ENCODE assay signal across 8 mouse cellular contexts in the genomic region with DNA sequence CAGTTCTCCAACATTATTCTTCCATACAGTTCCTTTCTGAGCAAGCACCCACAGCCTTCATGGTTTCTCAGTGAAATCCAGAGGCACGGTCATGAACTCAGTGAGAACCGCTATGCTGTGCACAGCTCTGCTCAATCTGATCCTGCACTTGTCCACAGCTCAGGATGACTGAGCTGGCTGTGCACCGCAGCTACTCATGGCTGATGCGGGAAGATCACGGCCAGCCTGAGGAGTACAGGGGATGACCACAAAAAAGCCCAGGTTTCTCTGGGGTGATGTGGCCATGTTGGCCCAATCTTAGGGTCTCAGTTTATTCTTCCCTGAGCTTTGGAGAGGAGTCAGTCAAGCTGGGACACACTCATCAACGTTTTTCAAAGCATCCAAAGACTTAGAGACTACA.
A peak's percentile ranks its signal among the peaks of the same experiment; 100 is the strongest.
DNase-seq lines count a peak whose midpoint lies in the region; ATAC-seq and TF ChIP-seq lines count a peak whose summit lies in the region.

No protein-coding gene starts in this region.

- H3K27ac ChIP-seq in heart, embryonic 10.5 days: peak overlapping the region; percentile 92
- no peak overlapping the region for H3K27ac ChIP-seq in heart, postnatal 0 days (ENCODE audit: low read depth)
- no peak overlapping the region for H3K27ac ChIP-seq in liver, embryonic 15.5 days (replicated peaks)

- 72% methylated on average over 6 of the region's 6 CpGs for WGBS in heart, embryonic 10.5 days
- WGBS in heart, postnatal 0 days: 72% methylated on average over 6 of the region's 6 CpGs
- WGBS in liver, embryonic 15.5 days (ENCODE audit: insufficient replicate concordance): 62% methylated on average over 6 of the region's 6 CpGs

- no peaks in the 10 kb centered on the region for H3K9me3 ChIP-seq in heart, embryonic 10.5 days
- H3K9me3 ChIP-seq in E14TG2a.4 (ENCODE audit: low read length): no peaks in the 10 kb centered on the region
- H3K9me3 ChIP-seq in heart, postnatal 0 days (replicated peaks; ENCODE audit: control insufficient read depth, low read length): no peaks in the 10 kb centered on the region
- H3K9me3 ChIP-seq in liver, embryonic 15.5 days (replicated peaks): no peaks in the 10 kb centered on the region

- H3K27me3 ChIP-seq in heart, embryonic 10.5 days (ENCODE audit: insufficient read depth, poor library complexity, severe bottlenecking): peaks cover 16% of the 10 kb centered on the region
- no peaks in the 10 kb centered on the region for H3K27me3 ChIP-seq in E14TG2a.4 (ENCODE audit: insufficient read depth, low read length)
- peaks cover 12% of the 10 kb centered on the region; the same call in 1 of the 2 replicates for H3K27me3 ChIP-seq in heart, postnatal 0 days (ENCODE audit: control insufficient read depth, insufficient read depth, low read length)
- peaks cover 24% of the 10 kb centered on the region for H3K27me3 ChIP-seq in liver, embryonic 15.5 days

- no peak for TF ChIP-seq EP300 in heart, postnatal 0 days (IDR thresholded peaks at IDR 0.05; ENCODE audit: low read depth)

- ATAC-seq in heart, postnatal 0 days (ENCODE audit: insufficient read depth, low read depth): no peak
- no peak for ATAC-seq in liver, embryonic 15.5 days (ENCODE audit: insufficient read depth)

- peak overlapping the region; percentile 73 for H3K4me3 ChIP-seq in heart, embryonic 10.5 days
- H3K4me3 ChIP-seq in E14TG2a.4 (replicated peaks; ENCODE audit: low read length): peak overlapping the region; percentile 81
- H3K4me3 ChIP-seq in heart, postnatal 0 days (ENCODE audit: low read depth, low read length): peak overlapping the region; percentile 60
- H3K4me3 ChIP-seq in liver, embryonic 15.5 days (replicated peaks): peak overlapping the region; percentile 63

- H3K4me1 ChIP-seq in heart, embryonic 10.5 days: peaks cover 9% of the 10 kb centered on the region; the same call in 1 of the 2 replicates
- peaks cover 11% of the 10 kb centered on the region for H3K4me1 ChIP-seq in E14TG2a.4 (replicated peaks; ENCODE audit: low read depth, low read length)
- H3K4me1 ChIP-seq in heart, postnatal 0 days (ENCODE audit: control insufficient read depth, insufficient read depth): peaks cover 6% of the 10 kb centered on the region; the same call in 1 of the 2 replicates
- peaks cover 10% of the 10 kb centered on the region for H3K4me1 ChIP-seq in liver, embryonic 15.5 days (replicated peaks)

- no peak overlapping the region for H3K9ac ChIP-seq in heart, postnatal 0 days (replicated peaks; ENCODE audit: low read depth, low read length)
- no peak overlapping the region for H3K9ac ChIP-seq in liver, embryonic 15.5 days

- TF ChIP-seq CTCF in E14TG2a.4 (conservative IDR thresholded peaks at IDR 0.05; ENCODE audit: low read length): no peak
- TF ChIP-seq CTCF in heart, postnatal 0 days (IDR thresholded peaks at IDR 0.05; ENCODE audit: low read depth): no peak

- peak overlapping the region; percentile 65 for H3K4me2 ChIP-seq in heart, postnatal 0 days (ENCODE audit: low read depth, low read length)
- peak overlapping the region; percentile 63 for H3K4me2 ChIP-seq in liver, embryonic 15.5 days

- no peaks in the 10 kb centered on the region for H3K36me3 ChIP-seq in heart, embryonic 10.5 days
- H3K36me3 ChIP-seq in E14TG2a.4 (ENCODE audit: insufficient read depth, low read length): no peaks in the 10 kb centered on the region
- H3K36me3 ChIP-seq in heart, postnatal 0 days (replicated peaks; ENCODE audit: control insufficient read depth, insufficient read depth, low read length): no peaks in the 10 kb centered on the region
- no peaks in the 10 kb centered on the region for H3K36me3 ChIP-seq in liver, embryonic 15.5 days (replicated peaks)

- DNase-seq in heart, embryonic 10.5 days (ENCODE audit: low spot score): no peak
- no peak for DNase-seq in heart, adult 8-10 months (ENCODE audit: low spot score)
- no peak for DNase-seq in heart, postnatal 0 days (ENCODE audit: low spot score)
- DNase-seq in ovary, postnatal 10 days (ENCODE audit: low spot score): no peak
- no peak for DNase-seq in cerebellum, adult 9-10 months
- no peak for DNase-seq in testis, postnatal 14 days (ENCODE audit: low spot score)
